Mouse (Mus musculus) gastrocnemius, postnatal 14 days (tissue): Measurements from ENCODE around the gene Kcnk10. TPM values are rescaled to one million over a fixed set of nuclear protein-coding genes. Genes with fewer than 3 reads are reported as not detected.

Experiments
- DNase-seq: peaks from one replicate; pipeline ENCODE4 v3.0.0; 2021; ENCODE audit warnings: mixed read lengths
- intact Hi-C: fragments of 180-260 bp; cut with DNase I; formaldehyde crosslinking; loops from one replicate; pipeline ENCODE4 v1.15.1; 2025; ENCODE audit warnings: low total_unique reads
- total RNA-seq, 2 experiments: library from RNA; stranded (reverse); gene quantifications; 2 replicates each; pipeline ENCODE4 v1.2.3; 2021

The Kcnk10 gene
- total RNA-seq, 2 experiments from 2014 or later, result 0.07 TPM; not detected in 1

DNA sequence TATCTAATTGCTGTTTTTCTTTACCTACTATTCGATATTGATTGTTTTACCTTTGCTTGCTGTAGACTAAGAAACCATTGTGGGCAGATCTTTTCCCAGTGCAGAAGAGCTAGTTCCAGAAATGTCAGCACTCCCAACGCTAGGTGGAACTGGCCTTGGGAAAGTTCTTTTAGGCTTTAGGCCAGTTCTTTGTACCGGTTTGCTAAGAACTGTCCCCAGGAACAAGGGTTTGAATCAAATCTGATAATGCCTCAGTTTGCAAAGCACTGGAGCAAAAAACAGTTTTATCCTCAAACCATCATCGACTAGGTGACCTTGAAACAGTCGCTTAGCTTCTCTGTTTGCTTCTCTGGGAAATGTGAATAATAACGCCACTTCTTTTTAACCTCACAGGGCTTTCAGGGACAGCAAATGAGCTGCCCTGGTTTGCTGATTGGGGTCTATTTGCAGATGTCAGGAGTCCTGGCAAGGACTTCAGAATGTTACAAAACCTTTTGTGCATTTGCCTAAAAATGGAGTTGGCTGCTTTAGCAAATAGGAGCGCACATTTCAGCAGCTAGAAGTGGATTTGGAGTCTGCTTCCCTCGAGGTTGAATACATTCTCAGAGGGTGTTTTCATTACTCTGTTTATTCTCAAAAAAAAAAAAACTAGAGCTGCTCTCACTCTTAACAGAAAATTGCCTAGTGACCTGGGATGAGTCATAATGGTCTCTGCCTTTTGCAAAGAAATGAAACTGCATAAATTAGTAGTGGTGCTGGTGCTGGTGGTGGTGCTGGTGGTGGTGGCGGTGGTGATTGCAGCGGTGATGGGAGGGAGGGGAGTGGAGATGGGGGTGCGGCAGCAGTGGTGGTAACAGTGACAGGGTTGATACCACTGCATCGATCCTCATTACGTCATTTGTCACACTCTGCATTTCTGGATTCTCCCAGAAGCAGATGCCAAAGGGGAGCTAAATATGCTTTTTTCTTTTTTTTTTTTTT lies 53.5 kb downstream of the Kcnk10 start:
- intact Hi-C loops, result no loop called here
- DNase-seq, result no peak

GRCm38 (mm10) chr12:98521311-98521710 lies 56.8 kb downstream of the Kcnk10 start:
- intact Hi-C loops, result no loop called here

DNA sequence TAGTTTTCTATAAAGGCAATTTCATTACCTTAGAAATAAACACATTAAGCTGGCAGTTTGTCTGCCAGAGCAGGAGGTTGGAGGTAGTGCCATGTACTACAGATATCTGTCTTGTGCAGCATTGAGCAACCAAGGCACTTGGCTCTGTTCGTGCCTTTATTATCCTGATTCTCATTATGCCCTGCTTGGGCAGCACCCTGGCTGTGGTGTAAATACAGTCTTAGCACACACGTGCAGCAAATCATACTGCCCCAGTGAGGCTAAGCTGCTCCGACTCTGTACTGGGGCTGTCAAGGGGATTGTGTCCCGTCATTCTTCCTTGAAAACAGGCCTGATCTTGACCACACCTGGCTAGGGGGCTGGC lies 57.6 kb downstream of the Kcnk10 start:
- no peak for DNase-seq
- intact Hi-C loops, result no loop called here

More at GRCm38 (mm10) chr12:98521311-98521710, 56.8 kb downstream of the Kcnk10 start:
- DNase-seq, result no peak

DNA sequence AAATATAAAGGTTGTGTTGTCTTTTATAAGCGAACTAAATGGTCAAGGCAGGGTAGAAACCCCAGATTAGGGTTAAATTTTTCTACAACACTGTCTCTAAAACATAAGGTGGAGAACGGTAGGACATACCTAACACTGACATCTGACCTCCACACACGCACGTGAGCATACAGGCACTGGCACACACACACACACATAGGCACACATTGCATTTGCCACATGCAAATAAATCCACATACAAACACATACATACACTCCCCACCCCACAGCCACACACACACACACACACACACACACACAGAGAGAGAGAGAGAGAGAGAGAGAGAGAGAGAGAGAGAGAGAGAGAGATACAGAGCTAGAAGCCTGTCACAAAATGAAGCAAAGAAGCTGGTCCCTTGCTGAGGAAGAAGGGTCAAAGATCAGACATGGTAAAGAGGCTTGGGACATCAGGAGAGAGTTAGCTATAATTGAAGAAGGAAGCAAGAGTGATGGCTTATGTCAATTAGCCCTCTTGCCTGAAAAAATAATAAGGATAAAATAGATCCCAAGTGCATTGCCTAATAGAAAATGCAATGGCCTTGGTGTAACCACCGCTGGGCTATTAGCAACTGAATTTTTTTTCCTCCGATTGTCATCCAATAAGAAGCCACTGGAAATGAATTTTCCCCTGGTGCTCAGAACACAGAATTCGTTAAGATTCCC lies 58.1 kb downstream of the Kcnk10 start:
- no peak for DNase-seq
- intact Hi-C loops, result no loop called here

- intact Hi-C loops, result no loop called here
- no peak for DNase-seq
Measured at GRCm38 (mm10) chr12:98505601-98506000, 72.5 kb downstream of the Kcnk10 start.

- intact Hi-C loops, result no loop called here
- DNase-seq, result no peak
Measured at GRCm38 (mm10) chr12:98501528-98502280, 76.4 kb downstream of the Kcnk10 start.

DNA sequence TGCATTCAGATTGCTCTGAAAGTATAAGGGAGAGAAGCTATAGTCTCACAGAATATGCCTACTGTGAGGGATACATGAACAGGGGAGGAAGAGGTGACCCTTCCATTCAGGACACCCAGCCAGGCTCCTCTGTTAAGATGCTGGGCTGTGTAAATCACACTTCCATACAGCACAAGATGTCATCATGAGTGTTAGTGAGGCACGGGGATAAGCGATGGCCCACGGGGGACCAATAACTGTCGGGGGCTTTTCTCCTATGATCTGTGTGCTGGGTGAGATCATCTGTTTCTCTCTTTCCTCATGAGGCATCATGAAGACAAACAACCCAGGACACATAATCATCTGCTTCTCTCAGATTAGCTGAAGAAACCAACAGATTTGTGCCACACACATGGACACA lies 77.1 kb downstream of the Kcnk10 start:
- no peak for DNase-seq

DNA sequence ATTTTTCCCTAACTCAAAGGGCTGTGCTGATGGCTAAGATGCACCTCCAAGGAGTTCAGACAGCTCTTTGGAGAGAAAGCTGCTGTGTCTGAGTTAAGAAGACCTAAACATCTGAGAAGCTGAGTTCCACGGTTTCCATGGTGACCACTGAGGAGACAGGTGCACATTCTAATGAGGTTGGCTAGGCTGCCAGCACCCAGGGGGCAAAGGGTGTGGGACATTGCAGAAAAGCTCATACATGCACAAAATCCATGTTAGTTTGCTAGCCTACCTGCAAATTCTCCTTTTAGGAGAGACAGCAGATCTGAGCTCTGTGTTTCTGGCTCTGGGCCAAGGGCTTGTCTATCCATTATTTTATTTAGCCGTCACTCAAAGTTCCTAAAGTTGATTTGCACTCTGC lies 96.7 kb downstream of the Kcnk10 start:
- intact Hi-C loops, result no loop called here
- DNase-seq, result no peak

More for the DNA sequence above, 77.1 kb downstream of the Kcnk10 start:
- intact Hi-C loops, result no loop called here

DNA sequence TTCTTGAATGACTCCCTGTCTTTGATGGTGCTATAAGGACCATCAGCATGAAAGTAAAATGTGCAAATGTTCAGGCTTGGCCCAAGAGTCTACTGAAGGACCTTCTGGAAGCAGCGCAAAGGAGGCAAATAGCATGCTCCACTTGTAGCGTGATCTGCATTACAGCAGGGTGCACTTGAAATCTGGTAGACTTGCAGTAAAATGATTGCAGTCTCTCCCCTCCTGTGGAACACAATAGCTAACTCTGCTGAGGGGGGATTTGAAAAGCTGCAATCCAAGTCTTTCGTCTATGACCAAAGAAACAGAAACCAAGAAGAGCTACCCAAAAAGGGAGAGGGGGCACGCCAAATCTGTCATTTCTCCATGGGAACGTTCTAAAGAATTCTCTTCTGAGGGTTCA lies 97.1 kb downstream of the Kcnk10 start:
- intact Hi-C loops, result no loop called here
- DNase-seq, result no peak

GRCm38 (mm10) chr12:98477673-98478461 lies 100.2 kb downstream of the Kcnk10 start:
- intact Hi-C loops, result no loop called here

DNA sequence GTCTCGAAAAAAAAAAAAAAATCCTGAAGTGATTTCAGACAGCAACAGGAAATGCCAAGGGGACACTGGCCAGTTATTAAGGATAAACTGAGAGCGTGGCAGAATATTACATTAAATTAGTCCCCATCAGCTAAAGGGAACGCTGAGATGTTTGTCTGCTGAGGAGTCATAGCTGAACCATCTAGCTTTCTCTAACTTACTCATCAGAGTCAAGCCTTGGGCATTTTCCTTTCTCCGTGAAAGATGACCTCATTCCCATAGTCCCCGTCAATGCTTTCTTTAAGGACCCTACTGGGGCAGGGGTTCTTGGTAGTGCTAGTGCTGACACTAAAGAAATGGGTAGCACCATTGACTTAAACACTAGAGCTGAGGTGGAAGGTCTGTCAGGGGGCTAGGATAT lies 106.9 kb downstream of the Kcnk10 start:
- intact Hi-C loops, result no loop called here
- DNase-seq, result no peak

More at GRCm38 (mm10) chr12:98477673-98478461, 100.2 kb downstream of the Kcnk10 start:
- DNase-seq, result no peak

GRCm38 (mm10) chr12:98470097-98470496 lies 108.0 kb downstream of the Kcnk10 start:
- no peak for DNase-seq
- intact Hi-C loops, result no loop called here

GRCm38 (mm10) chr12:98467793-98468192 lies 110.3 kb downstream of the Kcnk10 start:
- intact Hi-C loops, result no loop called here

DNA sequence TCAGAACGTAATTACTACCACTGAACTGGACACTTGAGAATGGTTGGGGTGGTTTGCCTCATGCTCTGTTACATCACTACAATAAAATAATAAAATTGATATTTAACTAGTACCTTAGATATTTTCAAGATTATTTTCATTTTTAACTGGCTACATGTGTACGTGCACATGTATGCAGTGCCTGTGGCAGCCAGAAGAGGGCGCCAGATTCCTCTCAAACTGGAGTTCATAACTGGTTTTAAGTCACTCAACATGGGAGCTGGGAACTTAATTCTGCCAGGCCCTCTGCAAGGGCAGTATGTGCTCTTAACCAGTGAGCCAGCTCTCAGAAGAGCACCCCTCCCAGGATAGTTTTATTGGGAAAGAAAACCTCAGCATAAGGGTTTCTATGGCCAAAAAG lies 118.2 kb downstream of the Kcnk10 start:
- intact Hi-C loops, result no loop called here

More at GRCm38 (mm10) chr12:98467793-98468192, 110.3 kb downstream of the Kcnk10 start:
- no peak for DNase-seq

DNA sequence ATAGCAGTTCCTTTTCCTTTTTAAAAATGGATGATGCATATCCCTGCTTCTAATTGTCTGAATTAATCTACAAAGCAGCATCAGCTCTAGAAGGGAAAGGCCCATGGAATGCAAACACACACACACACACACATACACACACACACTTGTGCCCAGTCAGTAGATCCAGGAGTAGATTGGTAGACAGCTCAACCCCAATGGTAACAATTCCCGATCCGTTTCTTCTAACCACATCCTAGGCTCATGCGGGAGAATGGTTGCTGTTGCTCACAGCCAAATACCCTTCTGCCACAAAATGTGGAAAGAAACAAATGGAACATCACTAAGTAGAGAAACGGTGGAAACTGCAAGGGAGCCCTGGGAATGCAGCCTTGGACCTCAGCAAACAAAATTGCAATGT lies 119.2 kb downstream of the Kcnk10 start:
- intact Hi-C loops, result no loop called here

More for the DNA sequence above, 118.2 kb downstream of the Kcnk10 start:
- no peak for DNase-seq

GRCm38 (mm10) chr12:98458516-98458915 lies 119.6 kb downstream of the Kcnk10 start:
- no peak for DNase-seq
- intact Hi-C loops, result no loop called here

More for the DNA sequence above, 119.2 kb downstream of the Kcnk10 start:
- DNase-seq, result no peak

GRCm38 (mm10) chr12:98453161-98453560 lies 124.9 kb downstream of the Kcnk10 start:
- DNase-seq, result no peak
- intact Hi-C loops, result no loop called here

DNA sequence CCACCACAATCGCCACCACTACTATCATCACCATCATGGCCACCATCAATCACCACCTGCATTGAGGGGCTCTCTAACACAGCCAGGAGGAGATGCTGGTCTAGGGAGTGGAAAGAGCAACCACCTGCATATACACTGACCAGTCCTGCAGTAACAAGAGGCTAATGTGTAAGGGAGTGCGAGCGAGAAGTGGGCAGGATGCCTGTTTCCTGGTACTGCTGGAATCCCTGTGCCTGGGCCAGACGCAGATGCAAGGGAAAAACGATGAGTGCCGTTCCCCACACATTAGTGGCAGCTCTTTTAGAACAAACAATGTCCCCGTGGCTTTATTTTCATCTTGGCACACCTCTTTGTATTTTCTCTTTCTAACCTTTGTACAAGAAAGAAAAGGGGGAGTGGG lies 125.5 kb downstream of the Kcnk10 start:
- no peak for DNase-seq
- intact Hi-C loops, result no loop called here

DNA sequence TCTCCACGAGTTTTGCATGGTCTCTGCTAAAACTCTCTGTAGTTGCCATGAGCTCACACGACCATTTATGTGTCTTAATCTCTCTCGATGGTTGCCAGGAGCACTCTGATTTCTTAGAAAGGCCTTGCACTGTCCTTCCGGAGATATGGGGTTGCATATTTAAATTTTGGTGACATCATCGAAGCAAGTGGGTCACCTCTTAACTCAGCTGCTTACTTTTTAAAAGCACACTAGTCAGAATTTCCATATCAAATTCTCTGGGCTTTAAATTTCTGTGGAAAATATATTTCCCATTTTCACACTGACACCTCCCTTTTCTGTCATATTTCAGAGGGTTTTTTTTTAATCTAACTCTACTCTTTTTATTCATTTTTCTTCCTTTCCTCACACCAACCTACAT lies 132.5 kb downstream of the Kcnk10 start:
- no peak for DNase-seq
- intact Hi-C loops, result no loop called here
